Mouse (Mus musculus): ENCODE measurements at regions not wholly inside any gene's neighbourhood (a gene's known extent, or its start where the extent isn't known, plus 50 kb on each side); places are given as distances from the start of the nearest gene placed in this dataset.

DNA sequence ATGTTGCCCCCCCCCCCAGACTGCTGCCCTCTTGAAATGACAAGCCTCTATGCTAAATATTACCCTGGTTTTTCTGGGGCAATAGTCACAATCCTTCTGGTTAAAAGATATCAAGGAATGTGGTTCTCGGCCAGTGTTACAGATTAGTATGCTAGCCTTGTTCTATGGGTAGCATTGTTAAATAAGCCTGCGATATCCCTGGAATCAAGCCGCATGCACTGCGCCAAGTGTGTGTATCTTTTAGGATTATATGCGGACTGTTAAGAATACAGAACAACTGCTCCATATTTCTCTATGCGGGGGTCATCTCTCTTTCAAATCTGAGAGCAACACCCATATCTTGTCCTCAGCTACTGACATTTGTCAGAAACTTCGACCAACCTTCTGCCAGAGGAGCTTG is 128.7 kb upstream of the Pitx2 start:
- TF ChIP-seq GATA1 (IDR thresholded peaks at IDR 0.05; ENCODE audit: borderline replicate concordance, low read length) (no peak), FLI1 (IDR thresholded peaks at IDR 0.05; ENCODE audit: low read length) (no peak)

Data from megakaryocyte, embryonic 14.5 days (primary cell).